Comparison of ENCODE assay signal across 13 mouse cellular contexts in genomic region chr11:62465849-62466248, GRCm38 (mm10).
"Had no signal": no experiment of that assay in that cellular context is flagged by ENCODE, and none has a peak within 500 bp of the region (broad histone marks: within the 10 kb centered on the region; RNA-seq: fewer than 3 reads in every experiment).

No protein-coding gene starts in this region.

- H3K4me3 ChIP-seq: lung, embryonic 15.5 days; midbrain, embryonic 10.5 days; midbrain, embryonic 13.5 days; myocyte; neural tube, embryonic 13.5 days had no signal

- H3K36me3 ChIP-seq: lung, embryonic 15.5 days; midbrain, embryonic 13.5 days; neural tube, embryonic 13.5 days had no signal

- H3K4me2 ChIP-seq: lung, embryonic 15.5 days; midbrain, embryonic 13.5 days; neural tube, embryonic 13.5 days had no signal

- H3K9ac ChIP-seq: lung, embryonic 15.5 days; midbrain, embryonic 13.5 days; neural tube, embryonic 13.5 days had no signal

- H3K27me3 ChIP-seq: lung, embryonic 15.5 days; megakaryocyte, embryonic 14.5 days; midbrain, embryonic 13.5 days; neural tube, embryonic 13.5 days had no signal

- DNase-seq: kidney, adult 2 months; kidney, postnatal 36 days; lung, postnatal 10 days; thymus, adult 2 months had no signal

- H3K4me1 ChIP-seq: lung, embryonic 15.5 days; midbrain, embryonic 10.5 days; midbrain, embryonic 13.5 days; neural tube, embryonic 13.5 days had no signal

- H3K9me3 ChIP-seq: lung, embryonic 15.5 days; megakaryocyte, embryonic 14.5 days; midbrain, embryonic 10.5 days; midbrain, embryonic 13.5 days; neural tube, embryonic 13.5 days had no signal

- H3K27ac ChIP-seq: kidney, postnatal 0 days; lung, embryonic 15.5 days; midbrain, embryonic 10.5 days; midbrain, embryonic 13.5 days; neural tube, embryonic 13.5 days; stomach, postnatal 0 days had no signal

- ATAC-seq: midbrain, embryonic 13.5 days; midbrain, embryonic 16.5 days had no signal
